Mouse (Mus musculus) layer of hippocampus, adult 8-10 months (tissue): Measurements from ENCODE around the gene Gm3417. TPM values are rescaled to one million over a fixed set of nuclear protein-coding genes. Genes with fewer than 3 reads are reported as not detected.
"Not testable (repeated sequence)": the region's sequence is repeated elsewhere in the genome, so short reads cannot be mapped to it uniquely, and the experiment has no call there.

Experiments
- DNase-seq, 2 experiments: peaks; one replicate each; pipeline ENCODE4 v3.0.0; 2022; ENCODE audit warnings: low spot score in 2 of 2
- total RNA-seq, 4 experiments: library from RNA; stranded (reverse); gene quantifications; 2 replicates each; pipeline ENCODE4 v1.2.4; 2022

Gene Gm3417
- total RNA-seq, 4 experiments from 2014 or later, result 1.7 TPM; not detected in 3

GRCm38 (mm10) chr17:14959979-14960378, 18.6 kb downstream of the Gm3417 start:
- DNase-seq, result no peak

- DNase-seq, result no peak
Measured at GRCm38 (mm10) chr17:14958686-14959327, 19.8 kb downstream of the Gm3417 start.

GRCm38 (mm10) chr17:14953452-14953851, 25.1 kb downstream of the Gm3417 start:
- DNase-seq, result no peak

- no peak for DNase-seq
Measured at GRCm38 (mm10) chr17:14949161-14949827, 29.3 kb downstream of the Gm3417 start.

GRCm38 (mm10) chr17:14944551-14944950, 34.0 kb downstream of the Gm3417 start:
- no peak for DNase-seq

GRCm38 (mm10) chr17:14943729-14944059, 34.9 kb downstream of the Gm3417 start:
- peak in 1 of 2 experiments; percentile 7 for DNase-seq

- DNase-seq, result peak; percentile 98
Measured at GRCm38 (mm10) chr17:14943009-14943728, 35.4 kb downstream of the Gm3417 start, which contains the start of the genes Wdr27 and 1600012H06Rik. Wdr27 (minus strand) TSS chr17:14943158. 1600012H06Rik (plus strand) TSS chr17:14943184.

- DNase-seq, result peak in 1 of 2 experiments; percentile 13
Measured at GRCm38 (mm10) chr17:14942181-14942580, 36.4 kb downstream of the Gm3417 start.

GRCm38 (mm10) chr17:14935841-14936605, 42.6 kb downstream of the Gm3417 start:
- no peak for DNase-seq

- DNase-seq, result not testable (repeated sequence)
Measured at GRCm38 (mm10) chr17:14935280-14935679, 43.3 kb downstream of the Gm3417 start.

- no peak for DNase-seq
Measured at GRCm38 (mm10) chr17:14931469-14931868, 47.1 kb downstream of the Gm3417 start.

GRCm38 (mm10) chr17:14930697-14931096, 47.9 kb downstream of the Gm3417 start:
- no peak for DNase-seq

GRCm38 (mm10) chr17:14928631-14929030, 50.0 kb downstream of the Gm3417 start:
- no peak for DNase-seq

GRCm38 (mm10) chr17:14927644-14928218, 50.9 kb downstream of the Gm3417 start:
- no peak for DNase-seq

- no peak for DNase-seq
Measured at GRCm38 (mm10) chr17:14921582-14921981, 57.0 kb downstream of the Gm3417 start.

- no peak for DNase-seq
Measured at GRCm38 (mm10) chr17:14917866-14918265, 60.7 kb downstream of the Gm3417 start.

GRCm38 (mm10) chr17:14914401-14914800, 64.2 kb downstream of the Gm3417 start:
- DNase-seq, result no peak
